Mouse (Mus musculus) forebrain, embryonic 10.5 days (tissue): ENCODE results near the gene Hsd17b1. TPM values are rescaled to one million over a fixed set of nuclear protein-coding genes. Genes with fewer than 3 reads are reported as not detected.

Experiments
- DNase-seq: peaks from one replicate; pipeline ENCODE4 v3.0.0-alpha.2; 2017; ENCODE audit warnings: low spot score; ENCODE audit errors: extremely low spot score
- H3K27ac ChIP-seq: fragments of 300-500 bp; sonication (generic); 2 replicates; pipeline ENCODE4 v1.5.1; 2016; ENCODE audit warnings: mild to moderate bottlenecking
- H3K27me3 ChIP-seq: fragments of 300-500 bp; sonication (generic); 2 replicates; pipeline ENCODE4 v1.6.1; 2016; ENCODE audit warnings: mild to moderate bottlenecking; ENCODE audit not compliant: poor library complexity, severe bottlenecking
- H3K36me3 ChIP-seq: fragments of 300-500 bp; sonication (generic); replicated peaks from 2 replicates; pipeline ENCODE4 v1.6.1; 2016; ENCODE audit warnings: mild to moderate bottlenecking, moderate library complexity
- H3K4me1 ChIP-seq: fragments of 300-500 bp; sonication (generic); 2 replicates; pipeline ENCODE4 v1.6.1; 2016
- H3K4me3 ChIP-seq: fragments of 300-500 bp; sonication (generic); 2 replicates; pipeline ENCODE4 v1.5.1; 2016; ENCODE audit warnings: mild to moderate bottlenecking, moderate library complexity
- H3K9me3 ChIP-seq: fragments of 300-500 bp; sonication (generic); 2 replicates; pipeline ENCODE4 v1.6.1; 2016; ENCODE audit warnings: mild to moderate bottlenecking, moderate library complexity
- WGBS: fragments of 180-500 bp; shearing (Covaris S2); methylation state at CpG from one replicate; pipeline ENCODE4 v1.1.7; 2016; 5-methylcytosine and 5-hydroxymethylcytosine counted together
- polyA plus RNA-seq: library from polyadenylated mRNA; unstranded; fragments of >200 nt; fragmentation: Nextera tagmentation; extraction: Ambion mirVana; gene quantifications from 2 replicates; pipeline ENCODE4 v1.2.1, GENCODE M21; 2016

Gene Hsd17b1
- 0.10 and 0.11 TPM in 2 replicates for polyA plus RNA-seq

GRCm38 (mm10) chr11:101078121-101078520 lies at the start of gene Hsd17b1:
TSS of gene Hsd17b1 (plus strand) at chr11:101078411.
- Histone ChIP-seq H3K4me1 (peaks cover 26% of the 10 kb centered on the region), H3K27me3 (peaks cover 65% of the 10 kb centered on the region), H3K9me3 (no peaks in the 10 kb centered on the region), H3K27ac (no peak within 1 kb of the TSS), H3K36me3 (peaks cover 7% of the 10 kb centered on the region; the same call in 1 of the 2 replicates), H3K4me3 (no peak within 1 kb of the TSS)
- WGBS: 68% methylated on average over 9 of the region's 9 CpGs
- DNase-seq: no peak

- Histone ChIP-seq H3K4me3 (no peak overlapping the region), H3K4me1 (no peaks in the 10 kb centered on the region), H3K9me3 (no peaks in the 10 kb centered on the region), H3K27ac (no peak overlapping the region), H3K36me3 (peaks cover 88% of the 10 kb centered on the region), H3K27me3 (no peaks in the 10 kb centered on the region)
- 94% methylated on average over 8 of the region's 8 CpGs for WGBS
- DNase-seq: no peak
Observed at GRCm38 (mm10) chr11:101029320-101029719, 48.9 kb upstream of the Hsd17b1 start.

DNA sequence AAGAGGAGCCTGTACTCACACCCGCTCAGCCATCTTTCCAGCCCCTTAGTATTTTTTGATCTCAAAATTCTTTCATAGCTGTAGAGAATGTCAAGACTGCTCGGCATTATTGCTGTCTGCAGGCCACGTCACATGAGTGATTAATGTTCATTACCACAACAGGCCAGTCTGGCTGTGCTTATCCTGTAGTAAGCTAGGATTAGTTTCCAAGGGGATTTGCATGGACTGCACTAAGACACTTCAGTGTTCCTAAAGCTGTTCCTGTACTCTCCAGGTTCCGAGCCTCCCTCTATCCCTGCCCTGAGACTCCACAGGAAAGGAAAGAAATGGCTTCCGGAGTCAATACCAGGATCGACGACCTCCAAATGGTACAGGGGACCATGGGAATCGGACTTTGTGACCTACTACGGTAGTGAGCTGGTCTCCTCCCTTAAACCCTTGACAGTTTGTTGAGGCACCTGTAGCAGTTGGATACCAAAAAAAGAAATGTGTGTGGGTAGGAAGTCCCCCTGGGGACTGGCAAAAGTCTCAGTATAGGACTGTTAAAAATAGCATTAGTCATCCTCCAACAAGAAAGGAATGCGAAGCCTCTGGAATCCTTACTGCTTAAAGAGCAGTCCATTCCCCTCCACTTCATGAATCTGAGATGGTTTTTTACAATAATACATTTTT lies 47.9 kb upstream of the Hsd17b1 start:
- 92% methylated on average over 10 of the region's 10 CpGs for WGBS
- H3K4me1 ChIP-seq: no peaks in the 10 kb centered on the region
- no peaks in the 10 kb centered on the region for H3K9me3 ChIP-seq
- H3K27ac ChIP-seq: no peak overlapping the region
- DNase-seq: no peak
- H3K27me3 ChIP-seq: no peaks in the 10 kb centered on the region
- peaks cover 88% of the 10 kb centered on the region for H3K36me3 ChIP-seq
- H3K4me3 ChIP-seq: no peak overlapping the region

GRCm38 (mm10) chr11:101030808-101031156 lies 47.4 kb upstream of the Hsd17b1 start:
- H3K4me3 ChIP-seq: no peak overlapping the region
- H3K27ac ChIP-seq: no peak overlapping the region
- H3K4me1 ChIP-seq: no peaks in the 10 kb centered on the region
- peaks cover 87% of the 10 kb centered on the region for H3K36me3 ChIP-seq
- no peaks in the 10 kb centered on the region for H3K27me3 ChIP-seq
- no peaks in the 10 kb centered on the region for H3K9me3 ChIP-seq
- no peak for DNase-seq
- WGBS: 96% methylated on average over 4 of the region's 4 CpGs

- Histone ChIP-seq H3K4me3 (no peak overlapping the region), H3K27ac (no peak overlapping the region), H3K4me1 (no peaks in the 10 kb centered on the region), H3K9me3 (no peaks in the 10 kb centered on the region), H3K27me3 (no peaks in the 10 kb centered on the region), H3K36me3 (peaks cover 88% of the 10 kb centered on the region)
- WGBS: 94% methylated on average over 1 of the region's 1 CpGs
- DNase-seq: no peak
Observed at GRCm38 (mm10) chr11:101031470-101031869, 46.7 kb upstream of the Hsd17b1 start.

DNA sequence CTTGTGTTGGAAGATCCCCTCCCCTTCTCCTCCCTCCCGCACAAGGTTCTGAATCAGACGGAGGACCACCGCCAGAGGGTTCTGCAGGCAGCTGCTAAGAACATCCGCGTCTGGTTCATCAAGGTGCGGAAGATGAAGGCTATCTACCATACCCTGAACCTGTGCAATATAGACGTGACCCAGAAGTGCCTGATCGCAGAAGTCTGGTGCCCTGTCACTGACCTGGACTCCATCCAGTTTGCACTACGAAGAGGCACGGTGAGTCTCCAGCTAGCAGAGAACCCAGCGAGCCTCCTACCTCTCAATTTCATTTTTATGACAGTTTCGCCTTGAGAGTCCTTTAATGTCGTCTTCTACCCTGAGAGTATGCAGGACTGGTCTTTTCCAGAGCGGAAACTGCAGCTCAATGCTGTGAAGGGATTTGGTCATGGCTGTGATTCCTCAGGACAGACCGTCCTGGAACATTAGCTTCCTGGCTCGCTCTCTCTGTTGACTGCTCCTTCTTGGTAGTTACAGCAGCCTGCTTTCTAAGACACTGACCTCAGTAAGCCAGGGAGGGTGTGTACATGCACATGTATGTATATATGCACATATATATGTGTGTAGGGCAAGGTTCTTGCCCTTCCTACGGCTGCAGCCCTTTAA lies 44.2 kb upstream of the Hsd17b1 start:
- Histone ChIP-seq H3K36me3 (peaks cover 89% of the 10 kb centered on the region), H3K9me3 (no peaks in the 10 kb centered on the region), H3K4me3 (no peak overlapping the region), H3K27me3 (no peaks in the 10 kb centered on the region), H3K27ac (no peak overlapping the region), H3K4me1 (no peaks in the 10 kb centered on the region)
- no peak for DNase-seq
- WGBS: 93% methylated on average over 17 of the region's 17 CpGs

DNA sequence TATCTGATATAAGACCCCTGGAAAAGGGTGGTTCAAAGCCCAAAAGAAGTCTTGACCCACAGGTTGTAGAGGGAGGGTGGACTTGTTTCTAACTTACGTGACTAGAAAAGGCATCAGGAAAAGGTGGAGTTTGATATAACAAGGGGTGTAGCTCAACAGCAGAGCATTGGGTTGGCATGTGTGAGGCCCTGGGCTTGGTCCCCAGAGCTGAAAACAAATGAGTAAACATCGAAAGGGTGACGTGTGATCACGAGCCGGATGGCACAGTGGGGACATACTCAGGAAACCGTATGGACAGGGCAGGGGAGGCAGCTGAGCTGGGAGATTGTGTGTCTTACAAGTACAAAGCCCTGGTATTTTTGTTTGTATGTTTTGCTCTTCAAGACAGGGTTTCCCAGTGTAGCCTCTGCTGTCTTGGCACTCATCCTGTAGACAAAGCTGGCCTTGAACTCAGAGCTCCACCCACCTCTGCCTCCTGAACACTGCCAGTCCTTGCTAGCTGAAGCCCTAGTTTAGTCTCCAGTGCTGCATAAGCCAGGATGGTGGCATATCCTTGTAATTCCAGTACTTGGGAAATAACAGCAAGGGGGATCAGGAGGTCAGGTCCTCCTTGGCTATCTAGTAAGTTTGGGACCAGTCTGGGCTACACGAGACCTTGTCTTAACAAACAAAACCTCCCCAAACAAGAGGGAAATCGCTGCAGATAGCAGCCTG lies 43.4 kb upstream of the Hsd17b1 start:
- Histone ChIP-seq H3K9me3 (no peaks in the 10 kb centered on the region), H3K36me3 (peaks cover 92% of the 10 kb centered on the region), H3K4me1 (no peaks in the 10 kb centered on the region), H3K4me3 (no peak overlapping the region), H3K27me3 (no peaks in the 10 kb centered on the region), H3K27ac (no peak overlapping the region)
- no peak for DNase-seq
- 95% methylated on average over 8 of the region's 8 CpGs for WGBS

DNA sequence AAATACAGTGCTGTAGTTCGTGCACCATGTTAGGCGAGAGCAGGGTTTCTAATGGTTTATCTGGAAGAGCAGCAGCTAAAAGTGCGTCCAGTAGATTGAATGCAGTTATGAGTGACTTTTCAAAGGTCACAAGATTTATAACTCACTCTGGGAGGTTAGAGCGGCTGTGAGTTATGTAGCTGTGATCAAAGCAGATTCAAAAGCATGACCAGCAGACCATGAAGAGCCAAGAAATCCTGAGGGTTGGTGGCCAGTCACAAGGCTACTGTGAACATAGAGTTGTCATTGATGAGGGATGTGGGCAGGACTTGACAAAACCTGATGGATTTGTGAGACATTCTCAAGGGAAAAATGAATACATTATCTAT lies 42.9 kb upstream of the Hsd17b1 start:
- no peak overlapping the region for H3K4me3 ChIP-seq
- H3K27ac ChIP-seq: no peak overlapping the region
- 93% methylated on average over 4 of the region's 4 CpGs for WGBS
- H3K36me3 ChIP-seq: peaks cover 92% of the 10 kb centered on the region
- H3K4me1 ChIP-seq: no peaks in the 10 kb centered on the region
- DNase-seq: no peak
- no peaks in the 10 kb centered on the region for H3K9me3 ChIP-seq
- no peaks in the 10 kb centered on the region for H3K27me3 ChIP-seq

GRCm38 (mm10) chr11:101037795-101038194 lies 40.4 kb upstream of the Hsd17b1 start:
- H3K36me3 ChIP-seq: peaks cover 94% of the 10 kb centered on the region
- H3K4me1 ChIP-seq: no peaks in the 10 kb centered on the region
- no peak overlapping the region for H3K4me3 ChIP-seq
- no peak for DNase-seq
- no peaks in the 10 kb centered on the region for H3K27me3 ChIP-seq
- 89% methylated on average over 10 of the region's 10 CpGs for WGBS
- no peak overlapping the region for H3K27ac ChIP-seq
- H3K9me3 ChIP-seq: no peaks in the 10 kb centered on the region

DNA sequence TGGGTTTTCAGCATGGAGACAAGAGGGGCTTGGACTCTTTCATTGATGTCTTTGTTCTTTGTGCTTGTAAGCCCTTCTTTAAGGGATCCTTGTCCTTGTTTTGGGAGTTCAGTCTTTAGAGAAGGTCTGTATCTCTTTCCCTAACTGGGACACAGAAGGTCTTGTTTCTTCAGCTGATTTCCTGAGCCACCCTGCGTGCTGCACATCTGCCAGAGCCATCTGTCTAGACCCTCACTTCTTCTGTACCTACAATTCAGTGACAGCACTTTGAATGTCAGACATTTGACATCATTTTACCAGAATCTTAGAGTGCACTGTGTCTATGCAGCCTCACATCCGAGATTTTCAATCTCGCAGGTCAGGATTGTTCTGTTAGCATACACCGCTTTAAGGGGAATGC lies 32.4 kb upstream of the Hsd17b1 start:
- Histone ChIP-seq H3K9me3 (no peaks in the 10 kb centered on the region), H3K27ac (no peak overlapping the region), H3K4me3 (no peak overlapping the region), H3K4me1 (no peaks in the 10 kb centered on the region), H3K36me3 (peaks cover 99% of the 10 kb centered on the region), H3K27me3 (no peaks in the 10 kb centered on the region)
- DNase-seq: no peak
- WGBS: 91% methylated on average over 4 of the region's 4 CpGs

GRCm38 (mm10) chr11:101046440-101046839 lies 31.8 kb upstream of the Hsd17b1 start:
- no peak for DNase-seq
- no peak overlapping the region for H3K4me3 ChIP-seq
- WGBS: 69% methylated on average over 9 of the region's 9 CpGs
- peaks cover 99% of the 10 kb centered on the region for H3K36me3 ChIP-seq
- no peaks in the 10 kb centered on the region for H3K9me3 ChIP-seq
- H3K27me3 ChIP-seq: no peaks in the 10 kb centered on the region
- H3K27ac ChIP-seq: no peak overlapping the region
- no peaks in the 10 kb centered on the region for H3K4me1 ChIP-seq

- WGBS: 88% methylated on average over 3 of the region's 3 CpGs
- Histone ChIP-seq H3K27me3 (no peaks in the 10 kb centered on the region), H3K36me3 (peaks cover 97% of the 10 kb centered on the region), H3K4me3 (no peak overlapping the region), H3K27ac (no peak overlapping the region), H3K4me1 (no peaks in the 10 kb centered on the region), H3K9me3 (no peaks in the 10 kb centered on the region)
- DNase-seq: no peak
Observed at GRCm38 (mm10) chr11:101047502-101047901, 30.7 kb upstream of the Hsd17b1 start.

DNA sequence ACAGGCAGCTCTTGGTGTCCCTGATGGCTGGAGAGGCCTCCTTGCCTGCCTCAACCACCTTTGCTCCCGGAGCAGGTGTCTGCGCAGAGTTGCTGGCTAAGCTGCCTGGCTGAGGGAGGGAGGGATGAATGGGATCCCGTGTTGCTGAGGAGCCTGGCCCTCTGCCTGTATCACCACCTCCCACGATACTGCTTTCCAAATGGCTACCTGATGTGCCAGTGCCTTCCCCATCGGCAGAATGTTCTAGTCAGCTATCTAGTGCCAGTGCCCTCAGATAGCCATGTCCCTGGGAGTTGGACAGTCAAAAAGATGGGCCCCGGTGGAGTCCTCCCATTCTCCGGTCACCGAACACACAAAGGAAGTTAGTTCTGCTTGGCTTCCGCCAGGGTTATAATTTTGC lies 27.9 kb upstream of the Hsd17b1 start:
- WGBS: 94% methylated on average over 9 of the region's 9 CpGs
- H3K4me1 ChIP-seq: no peaks in the 10 kb centered on the region
- H3K9me3 ChIP-seq: no peaks in the 10 kb centered on the region; the same call in 1 of the 2 replicates
- peaks cover 97% of the 10 kb centered on the region for H3K36me3 ChIP-seq
- no peak overlapping the region for H3K4me3 ChIP-seq
- H3K27me3 ChIP-seq: no peaks in the 10 kb centered on the region
- no peak overlapping the region for H3K27ac ChIP-seq
- DNase-seq: no peak
